Mouse (Mus musculus) right cerebral cortex, adult 2 months (tissue): ENCODE data around the gene Cdca7.

Experiments used
- DNase-seq, 2 experiments: peaks; one replicate each; pipeline ENCODE4 v3.0.0; 2021 to 2022; ENCODE audit warnings: low spot score in 2 of 2

Gene Cdca7

DNA sequence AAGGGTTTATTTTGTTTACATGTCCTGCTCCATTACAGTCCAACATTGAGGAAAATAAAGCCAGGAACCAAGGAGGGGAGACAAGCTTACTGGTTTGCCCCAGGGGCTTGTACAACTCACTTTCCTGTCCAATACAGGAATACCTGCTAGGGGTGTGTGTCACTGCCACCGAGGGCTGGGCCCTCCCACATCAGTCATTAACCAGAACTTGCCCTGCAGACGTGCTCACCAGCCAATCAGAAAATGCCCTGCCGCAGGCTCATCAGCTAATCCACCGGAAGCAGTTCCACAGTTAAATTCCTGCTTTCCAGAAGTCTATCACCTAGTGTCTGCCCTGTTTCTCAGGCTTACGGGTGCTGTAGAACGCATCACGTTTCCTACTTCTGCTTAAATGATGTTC lies 15.7 kb downstream of the Cdca7 start:
- DNase-seq = no peak

DNA sequence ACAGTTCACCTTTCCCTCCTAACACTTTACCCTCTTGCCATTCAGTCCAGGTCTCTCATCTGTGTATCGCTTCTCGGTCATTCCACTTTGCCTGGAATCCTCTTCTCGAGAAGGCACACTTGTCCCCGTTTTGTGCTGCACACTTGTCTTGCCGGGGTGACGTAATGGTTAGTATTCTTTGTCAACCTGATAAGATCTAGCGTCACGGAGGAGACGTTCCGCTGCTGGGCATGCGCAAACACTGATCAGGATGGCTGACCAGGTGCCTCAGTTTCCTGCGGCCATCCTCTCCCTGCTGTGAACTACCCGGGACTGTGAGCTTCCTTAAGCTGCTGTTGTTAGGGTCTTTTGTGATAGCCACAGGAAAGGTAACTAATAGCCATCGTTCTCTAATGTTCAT lies 17.1 kb downstream of the Cdca7 start:
- DNase-seq = no peak

DNA sequence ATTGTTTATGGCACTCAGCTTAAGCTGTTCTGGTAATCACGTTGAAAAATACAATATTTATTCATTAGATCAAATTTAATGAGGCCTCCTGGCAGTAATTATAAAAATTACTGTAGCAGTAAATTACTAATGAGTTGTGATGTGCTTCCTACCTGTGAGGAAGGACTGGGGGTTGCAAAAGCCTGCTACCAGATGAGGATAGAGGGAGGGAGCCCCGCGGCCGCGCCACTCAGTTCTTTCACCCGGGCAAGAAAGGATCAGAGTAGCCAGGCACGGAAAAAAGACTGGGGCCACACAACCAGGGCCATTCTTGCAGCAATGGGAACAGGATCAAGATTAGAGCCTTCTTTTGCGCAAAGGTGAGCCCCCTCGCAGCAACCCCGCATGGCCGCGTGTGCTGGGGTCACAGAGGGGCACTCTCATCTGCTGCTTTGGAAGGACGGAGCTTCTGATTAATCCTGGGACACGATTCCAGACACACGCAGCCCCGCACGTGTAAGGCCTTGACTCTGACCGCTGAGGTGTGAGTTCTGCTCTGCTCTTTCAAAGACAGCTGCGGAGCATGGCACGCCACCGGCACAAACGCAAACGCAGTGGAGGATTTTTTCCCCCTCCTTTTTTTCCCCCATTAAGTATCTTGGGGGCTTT lies 23.2 kb downstream of the Cdca7 start:
- DNase-seq = no peak

GRCm38 (mm10) chr2:72499782-72500411 lies 23.9 kb downstream of the Cdca7 start:
- no peak for DNase-seq

- DNase-seq = no peak
These were observed 26.3 kb downstream of the Cdca7 start for GRCm38 (mm10) chr2:72502041-72502813.

DNA sequence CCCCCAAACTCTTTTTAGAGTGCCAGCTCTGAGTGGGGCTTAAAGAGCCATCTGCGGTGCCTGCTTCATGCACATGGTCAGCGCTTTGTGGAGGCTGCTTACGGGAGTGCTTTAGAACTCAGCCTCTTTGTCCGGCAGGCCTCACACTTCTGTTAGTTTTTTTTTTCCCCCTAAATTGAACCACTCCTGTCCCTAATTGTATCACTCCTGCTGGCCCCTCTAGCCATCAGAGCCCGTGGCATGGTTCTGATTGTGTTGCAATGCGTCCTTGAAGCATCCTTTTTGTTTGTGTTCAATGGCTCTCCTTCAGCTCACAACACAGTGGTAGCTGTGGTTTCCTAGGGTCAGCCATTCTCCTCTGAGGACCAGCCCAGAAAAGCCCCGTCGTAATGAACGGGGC lies 27.7 kb downstream of the Cdca7 start:
- no peak for DNase-seq

- DNase-seq = no peak
These were observed 32.1 kb downstream of the Cdca7 start for GRCm38 (mm10) chr2:72507855-72508635.

DNA sequence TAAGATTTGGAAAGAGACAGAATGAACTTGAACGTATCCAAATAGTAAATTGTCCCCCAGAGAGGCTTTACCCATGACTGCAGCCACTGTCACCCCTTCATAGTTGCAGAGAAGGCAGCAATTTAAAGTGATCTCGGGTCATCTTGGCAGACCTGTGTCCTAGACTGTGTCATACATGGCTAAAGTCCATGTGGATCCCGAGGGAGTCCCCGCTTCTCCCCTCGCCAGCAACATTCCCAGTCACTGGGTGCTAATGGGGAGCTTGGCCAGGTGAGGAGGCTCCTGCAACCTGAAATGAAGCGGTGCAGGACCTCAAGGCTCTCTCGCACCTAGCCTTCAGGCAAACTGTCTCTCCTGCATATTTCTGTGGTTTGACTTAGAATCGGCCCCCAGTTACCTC lies 32.9 kb downstream of the Cdca7 start:
- no peak for DNase-seq

DNA sequence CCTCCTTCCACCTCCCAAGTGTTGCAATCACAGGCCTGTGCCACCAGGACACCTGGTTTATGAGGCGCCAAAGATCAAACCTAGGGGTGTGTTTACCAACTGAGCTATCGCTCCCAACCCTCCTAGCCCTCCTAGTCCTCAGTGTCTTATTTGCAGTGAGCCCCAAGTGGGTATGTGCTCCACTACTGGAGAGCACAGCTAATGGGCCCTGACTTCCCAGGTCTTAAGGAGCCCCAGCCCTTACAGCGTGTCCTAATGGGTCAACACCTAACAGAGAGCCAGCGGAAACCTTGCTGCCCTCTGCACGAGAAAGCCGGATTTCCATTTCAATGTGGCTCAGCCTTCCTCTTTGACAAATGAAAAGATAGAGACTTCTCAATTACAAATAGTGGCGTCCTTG lies 39.6 kb downstream of the Cdca7 start:
- DNase-seq = no peak

DNA sequence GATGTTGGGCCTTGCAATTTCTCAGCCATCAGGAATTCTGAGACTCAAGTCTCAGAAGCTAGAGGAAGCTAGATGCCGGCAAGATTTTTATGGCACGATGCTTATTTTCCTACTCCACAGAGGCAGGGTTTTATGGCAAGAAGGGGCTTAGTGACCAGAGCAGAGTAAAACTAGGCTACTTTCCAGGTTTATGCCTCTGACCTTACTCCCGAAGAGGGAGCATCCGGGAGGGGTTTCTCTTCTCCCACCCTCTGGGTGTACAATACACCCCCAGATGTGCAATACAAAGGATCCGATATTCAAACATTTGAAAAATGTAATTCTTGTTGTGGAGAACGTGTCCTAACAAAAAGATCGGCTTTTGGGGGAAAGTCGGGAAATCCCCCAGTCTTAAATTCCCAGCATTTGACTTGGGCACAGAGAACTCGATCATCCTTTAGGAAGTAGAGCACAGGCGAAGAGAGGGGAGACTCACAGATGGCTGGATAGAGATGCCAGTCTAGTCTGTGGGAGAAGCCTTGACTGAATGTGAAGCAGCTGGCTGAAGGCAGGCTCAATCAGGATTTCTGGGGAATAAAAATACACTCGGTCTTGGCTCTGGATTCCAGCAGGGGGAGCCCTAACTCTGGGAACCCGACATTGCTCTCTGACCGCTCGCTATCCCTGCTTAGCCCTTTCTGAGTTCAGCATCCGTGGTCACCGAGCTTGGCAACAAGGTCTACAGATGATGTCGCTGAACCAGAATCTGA lies 40.2 kb downstream of the Cdca7 start:
- peak; percentile 91 to 92 for DNase-seq

- DNase-seq = no peak
These were observed 40.7 kb downstream of the Cdca7 start for GRCm38 (mm10) chr2:72516720-72517089.

DNA sequence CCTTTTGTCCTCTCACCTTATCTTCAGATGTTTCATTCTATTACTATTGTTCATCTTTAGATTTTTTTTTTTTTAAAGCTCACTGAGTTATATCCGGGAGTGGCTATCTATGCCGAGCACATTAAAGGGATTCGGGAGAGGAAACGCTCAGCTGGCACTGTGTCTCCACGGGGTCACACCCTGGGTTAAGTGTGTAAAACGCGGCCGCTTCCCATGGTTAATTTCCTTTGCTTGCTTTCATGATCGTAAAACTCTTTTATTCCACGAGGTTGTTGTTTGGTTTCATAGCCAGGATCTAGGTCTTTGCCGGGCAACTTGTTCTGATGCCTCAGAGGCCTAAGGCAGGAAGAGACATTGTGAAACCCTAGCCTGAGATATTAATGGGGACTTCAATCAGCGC lies 48.1 kb downstream of the Cdca7 start:
- DNase-seq = no peak

GRCm38 (mm10) chr2:72525556-72525955 lies 49.6 kb downstream of the Cdca7 start:
- no peak for DNase-seq

DNA sequence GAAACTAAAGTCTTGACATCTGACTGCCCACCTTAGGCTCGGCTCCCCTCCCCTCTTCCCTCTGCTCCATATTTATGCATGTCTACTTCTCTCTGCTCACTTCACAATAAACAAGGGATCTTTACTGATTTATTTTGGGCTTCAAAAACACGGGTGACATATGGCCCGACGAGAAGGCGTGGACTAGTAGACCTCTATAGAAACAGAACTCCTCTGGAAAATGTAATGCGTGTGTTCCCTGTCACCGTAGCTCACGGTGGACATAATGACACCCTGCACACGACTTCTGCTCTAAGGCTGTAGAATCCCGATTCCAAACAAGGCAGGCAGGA lies 53.0 kb downstream of the Cdca7 start:
- peak in 1 of 2 experiments; percentile 15 for DNase-seq

GRCm38 (mm10) chr2:72529358-72530319 lies 53.7 kb downstream of the Cdca7 start:
- DNase-seq = peak; percentile 41 to 44

- DNase-seq = no peak
These were observed 59.9 kb downstream of the Cdca7 start for GRCm38 (mm10) chr2:72535889-72536288.
